Mouse (Mus musculus) CD4-positive, CD25-positive, alpha-beta regulatory T cell, adult 2 months (primary cell): ENCODE measurements around the gene Ccdc69.

Experiments
- DNase-seq: peaks from one replicate; pipeline ENCODE4 v3.0.0-alpha.2; 2012; ENCODE audit warnings: low read depth, low spot score

The Ccdc69 gene

DNA sequence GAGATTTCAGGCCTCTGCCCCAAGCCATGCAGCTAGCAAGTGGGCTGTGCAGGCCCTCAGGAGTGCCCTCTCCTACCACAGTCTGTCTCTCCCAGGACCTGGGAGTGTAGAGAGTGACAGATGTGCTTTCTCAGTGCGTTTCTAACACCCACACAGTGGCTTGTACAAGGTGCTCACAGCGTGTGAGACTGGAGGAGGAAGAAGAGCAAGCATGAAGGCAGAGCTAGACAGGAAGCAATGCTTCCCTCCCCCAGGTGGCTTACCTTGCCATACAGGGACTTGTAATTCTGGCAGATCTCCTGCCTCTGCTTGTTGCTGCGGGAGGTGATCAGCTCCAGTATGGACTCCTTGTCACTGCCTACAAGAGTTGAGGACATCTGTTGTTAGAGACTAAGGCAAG is 66.5 kb downstream of the Ccdc69 start:
- DNase-seq = peak; percentile 35

DNA sequence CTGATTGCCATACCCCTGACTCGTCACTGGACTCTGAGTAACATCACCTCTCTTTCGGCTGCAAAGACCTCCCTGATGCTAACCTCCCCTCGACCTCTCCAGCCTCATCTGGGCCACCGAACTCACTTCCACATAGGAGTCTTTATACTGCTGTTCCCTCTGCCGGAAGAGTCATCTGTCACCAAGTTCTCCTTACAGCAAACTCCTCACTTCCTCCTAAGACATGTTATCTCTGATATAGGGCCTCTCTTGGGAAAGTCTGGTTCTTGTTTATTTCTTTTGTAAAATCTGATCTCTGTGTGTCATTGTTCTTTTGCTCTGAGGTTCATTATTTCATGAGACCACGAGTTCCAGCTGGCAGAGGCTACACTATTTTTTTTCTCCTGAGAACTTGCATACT is 69.7 kb downstream of the Ccdc69 start:
- DNase-seq = no peak

DNA sequence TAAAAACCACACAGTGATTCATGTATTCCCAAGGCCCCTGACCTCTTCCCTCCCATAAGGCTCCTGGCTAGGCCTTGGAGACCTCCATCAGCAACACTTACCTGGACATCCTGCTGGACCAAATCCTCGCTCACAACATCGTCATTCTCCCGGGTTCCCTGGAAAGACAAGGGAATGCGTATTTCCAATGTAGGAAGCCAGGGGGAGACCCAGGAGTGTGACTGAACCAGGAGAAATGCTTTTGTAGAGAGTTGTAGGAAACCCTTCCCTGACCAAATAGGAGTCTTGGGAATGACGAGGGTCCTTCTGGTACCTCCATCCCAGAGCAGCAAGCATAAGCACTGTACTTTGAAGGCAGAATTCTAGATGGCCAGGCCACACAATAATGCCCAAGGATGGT is 72.2 kb downstream of the Ccdc69 start:
- no peak for DNase-seq

DNA sequence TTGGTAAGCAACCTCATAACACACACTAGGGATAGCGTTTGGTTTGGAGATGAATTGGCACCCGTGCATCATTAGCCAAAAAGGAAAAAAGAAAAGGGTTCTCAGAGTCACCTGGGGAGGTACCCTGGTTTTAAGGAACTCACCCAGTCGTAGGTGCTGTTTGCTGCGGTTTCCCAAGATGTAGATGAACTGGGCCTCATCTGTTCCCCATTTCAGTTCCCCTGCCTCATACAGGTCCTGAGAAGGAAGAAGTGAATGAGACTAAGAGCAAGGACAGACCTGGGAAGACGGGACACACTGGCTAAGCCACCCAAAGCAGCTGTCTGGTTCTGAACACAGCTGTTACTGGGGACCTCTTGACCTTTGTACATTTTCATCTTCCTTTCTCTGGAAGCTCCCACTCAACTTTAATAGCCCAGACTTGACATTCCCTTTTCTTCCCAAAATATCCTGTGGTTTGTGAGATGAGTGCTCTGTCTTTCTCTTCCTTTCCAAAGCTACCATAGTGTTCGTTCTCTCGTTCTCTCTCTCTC is 72.9 kb downstream of the Ccdc69 start:
- DNase-seq = no peak
